Mouse (Mus musculus) C2C12 (cell line): Measurements from ENCODE around the gene Rassf4. TPM values are rescaled to one million over a fixed set of nuclear protein-coding genes. Genes with fewer than 3 reads are reported as not detected.

Source experiments
- H3K27me3 ChIP-seq: one replicate; pipeline ENCODE4 v1.6.1; 2011; ENCODE audit not compliant: control insufficient read depth, insufficient read depth, insufficient read length
- H3K36me3 ChIP-seq: one replicate; pipeline ENCODE4 v1.6.1; 2011; ENCODE audit not compliant: control insufficient read depth, insufficient read depth
- H3K4me3 ChIP-seq: one replicate; pipeline ENCODE4 v1.5.1; 2011; ENCODE audit warnings: mild to moderate bottlenecking, control low read depth; ENCODE audit not compliant: poor library complexity, insufficient read depth, severe bottlenecking
- H3K79me2 ChIP-seq: one replicate; pipeline ENCODE4 v1.6.1; 2011; ENCODE audit not compliant: control insufficient read depth, insufficient read depth
- H3K79me3 ChIP-seq: one replicate; pipeline ENCODE4 v1.6.1; 2011; ENCODE audit warnings: low read depth, control low read depth
- H3ac ChIP-seq: one replicate; pipeline ENCODE3; 2011; ENCODE audit warnings: low read depth; ENCODE audit not compliant: control insufficient read depth, insufficient read length
- CEBPB ChIP-seq: IDR thresholded peaks from one replicate; pipeline ENCODE4 v1.6.1; 2011; ENCODE audit warnings: low read depth, mild to moderate bottlenecking, control low read depth, moderate library complexity
- CTCF ChIP-seq: IDR thresholded peaks from one replicate; pipeline ENCODE4 v1.5.1; 2011; ENCODE audit not compliant: control insufficient read depth, insufficient read depth, insufficient read length
- FOSL1 ChIP-seq: IDR thresholded peaks from one replicate; pipeline ENCODE4 v1.8.0; 2011; ENCODE audit warnings: mild to moderate bottlenecking, low read length; ENCODE audit not compliant: poor library complexity, insufficient read depth, severe bottlenecking
- MAX ChIP-seq: IDR thresholded peaks from one replicate; pipeline ENCODE4 v1.6.1; 2011; ENCODE audit warnings: mild to moderate bottlenecking, control low read depth
- MYOD1 ChIP-seq: IDR thresholded peaks from one replicate; pipeline ENCODE4 v1.6.1; 2011; ENCODE audit warnings: low read depth; ENCODE audit not compliant: control insufficient read depth, insufficient read length
- MYOG ChIP-seq: IDR thresholded peaks from one replicate; pipeline ENCODE4 v1.6.1; 2011; ENCODE audit not compliant: control insufficient read depth, insufficient read length; ENCODE audit errors: extremely low read depth
- USF1 ChIP-seq: IDR thresholded peaks from one replicate; pipeline ENCODE4 v1.6.1; 2011; ENCODE audit warnings: low read depth, mild to moderate bottlenecking, control low read depth, moderate library complexity
- polyA plus RNA-seq: library from polyadenylated mRNA; unstranded; fragments of >200 nt; fragmentation: generic; extraction: Trizol; gene quantifications from one replicate; pipeline ENCODE4 v1.2.1, GENCODE M21; 2012; ENCODE audit warnings: missing spikeins

Rassf4 gene
- polyA plus RNA-seq, 1 experiment = 0.21 TPM

DNA sequence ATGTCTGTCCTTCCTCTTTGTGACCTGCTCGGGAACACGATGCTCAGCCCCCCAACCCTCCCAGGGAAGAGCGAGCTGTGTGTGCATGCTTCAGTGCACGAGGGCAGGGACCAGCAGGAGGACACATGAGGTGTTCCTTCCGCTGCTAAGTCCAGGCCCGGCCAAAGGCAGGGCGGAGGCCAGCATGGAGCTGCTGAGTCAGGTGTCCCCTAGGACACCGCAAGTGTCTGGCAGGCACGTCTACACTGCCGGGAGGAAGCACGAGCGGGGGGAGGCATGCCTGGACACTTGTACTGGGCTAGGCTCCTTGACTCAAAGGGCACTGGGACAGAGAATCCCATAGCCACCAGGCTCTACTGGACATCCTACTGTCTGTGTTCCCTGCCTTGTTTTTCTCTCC, 26.0 kb downstream of the Rassf4 start:
- no peaks in the 10 kb centered on the region for H3K79me3 ChIP-seq
- no peaks in the 10 kb centered on the region for H3K27me3 ChIP-seq
- no peaks in the 10 kb centered on the region for H3K36me3 ChIP-seq
- H3ac ChIP-seq = no peak overlapping the region
- no peaks in the 10 kb centered on the region for H3K79me2 ChIP-seq
- H3K4me3 ChIP-seq = no peak overlapping the region
- TF ChIP-seq MYOD1 = no peak
- no peak for TF ChIP-seq CTCF
- no peak for TF ChIP-seq FOSL1
- no peak for TF ChIP-seq MAX
- TF ChIP-seq MYOG = no peak
- TF ChIP-seq USF1 = no peak
- no peak for TF ChIP-seq CEBPB

DNA sequence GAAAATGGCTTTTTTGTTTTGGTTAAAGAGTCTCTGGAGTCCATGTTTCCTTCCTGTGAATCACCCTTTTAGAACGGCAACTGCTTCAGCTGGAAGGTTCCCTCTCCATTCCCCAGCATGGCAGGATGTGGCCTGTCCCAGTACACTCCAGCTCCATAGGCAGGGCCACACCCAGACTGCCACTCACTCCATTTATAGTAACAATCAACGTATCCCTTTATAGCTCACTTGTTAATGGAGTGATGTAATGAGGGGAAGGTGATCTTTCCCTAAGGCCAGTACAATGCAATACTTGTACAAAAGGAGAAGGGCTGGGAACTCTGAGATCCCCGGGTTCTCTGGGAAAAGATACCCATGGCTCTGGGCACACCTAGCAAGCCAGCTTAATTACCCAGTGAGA, 29.4 kb downstream of the Rassf4 start:
- TF ChIP-seq USF1 (no peak), CEBPB (peak; percentile 63), FOSL1 (no peak), MYOG (no peak), MYOD1 (no peak), CTCF (no peak), MAX (peak; percentile 49)
- H3K79me2 ChIP-seq = no peaks in the 10 kb centered on the region
- no peaks in the 10 kb centered on the region for H3K36me3 ChIP-seq
- H3K27me3 ChIP-seq = no peaks in the 10 kb centered on the region
- H3ac ChIP-seq = no peak overlapping the region
- H3K79me3 ChIP-seq = no peaks in the 10 kb centered on the region
- no peak overlapping the region for H3K4me3 ChIP-seq

DNA sequence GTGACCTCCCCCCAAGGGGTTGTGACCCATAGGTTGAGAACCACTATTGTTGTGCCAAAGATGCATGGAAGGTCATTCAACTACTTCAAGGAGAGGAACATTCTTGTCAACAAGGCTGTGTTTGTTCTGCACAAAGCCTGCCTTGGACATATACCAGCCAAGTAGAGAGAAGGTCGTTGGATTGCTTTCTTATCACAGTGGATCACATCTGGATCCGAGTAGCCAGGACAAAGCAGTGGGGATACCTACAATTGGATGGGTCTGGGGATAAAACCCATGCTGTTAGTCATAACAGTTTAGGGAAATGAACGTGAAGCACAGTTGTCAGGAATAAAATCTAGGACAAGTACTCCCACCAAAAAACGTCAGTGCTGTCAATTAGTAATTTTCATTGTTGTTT, 29.9 kb downstream of the Rassf4 start:
- Histone ChIP-seq H3K79me2 (no peaks in the 10 kb centered on the region), H3K4me3 (no peak overlapping the region), H3K79me3 (no peaks in the 10 kb centered on the region), H3K27me3 (no peaks in the 10 kb centered on the region), H3K36me3 (no peaks in the 10 kb centered on the region), H3ac (no peak overlapping the region)
- no peak for TF ChIP-seq CTCF
- no peak for TF ChIP-seq FOSL1
- TF ChIP-seq CEBPB = no peak
- no peak for TF ChIP-seq MYOG
- TF ChIP-seq MYOD1 = no peak
- no peak for TF ChIP-seq MAX
- TF ChIP-seq USF1 = no peak

DNA sequence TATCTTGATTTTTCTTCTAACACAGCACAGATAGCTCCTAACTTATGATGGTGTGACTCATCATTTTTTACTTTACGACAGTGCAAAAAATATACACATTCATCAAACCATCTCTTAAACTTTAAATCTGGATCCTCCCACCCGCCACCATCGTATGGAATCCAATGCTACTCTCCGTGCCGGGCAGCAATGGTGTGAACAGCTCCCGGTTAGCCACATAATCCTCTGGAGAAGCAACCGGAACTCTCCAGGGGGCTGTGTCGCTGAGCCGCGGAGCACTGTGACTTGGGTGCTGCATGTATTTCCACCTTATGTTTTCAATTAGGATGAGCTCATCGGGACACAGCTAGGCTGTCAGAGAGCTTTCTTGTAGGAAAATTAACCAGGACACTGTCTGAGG, 30.8 kb downstream of the Rassf4 start:
- no peaks in the 10 kb centered on the region for H3K27me3 ChIP-seq
- H3ac ChIP-seq = no peak overlapping the region
- H3K79me3 ChIP-seq = no peaks in the 10 kb centered on the region
- TF ChIP-seq MYOD1 (peak; percentile 20), MAX (no peak)
- H3K4me3 ChIP-seq = no peak overlapping the region
- H3K79me2 ChIP-seq = no peaks in the 10 kb centered on the region
- H3K36me3 ChIP-seq = no peaks in the 10 kb centered on the region

DNA sequence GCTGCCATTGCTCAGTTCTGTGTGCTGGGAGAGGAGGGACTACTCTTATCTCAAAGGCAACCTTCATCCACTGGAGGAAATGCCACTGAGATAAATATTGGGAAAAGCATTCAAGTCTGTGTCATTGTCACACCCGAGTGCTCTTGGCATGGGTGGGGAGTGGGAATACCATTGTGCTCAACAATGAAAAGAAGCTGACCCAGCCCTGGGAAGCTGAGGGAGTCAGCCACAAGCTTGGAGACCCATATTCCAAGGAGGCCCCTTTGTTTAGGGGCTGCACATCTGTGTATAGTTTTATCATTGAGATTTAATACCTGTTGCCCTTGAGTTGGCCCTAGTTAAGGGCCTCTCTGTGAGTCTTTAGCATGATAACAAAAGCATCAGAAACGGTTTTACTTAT, 34.1 kb downstream of the Rassf4 start:
- H3K36me3 ChIP-seq = no peaks in the 10 kb centered on the region
- no peak overlapping the region for H3ac ChIP-seq
- no peaks in the 10 kb centered on the region for H3K79me2 ChIP-seq
- H3K79me3 ChIP-seq = no peaks in the 10 kb centered on the region
- H3K27me3 ChIP-seq = no peaks in the 10 kb centered on the region
- TF ChIP-seq CTCF = no peak
- H3K4me3 ChIP-seq = no peak overlapping the region

DNA sequence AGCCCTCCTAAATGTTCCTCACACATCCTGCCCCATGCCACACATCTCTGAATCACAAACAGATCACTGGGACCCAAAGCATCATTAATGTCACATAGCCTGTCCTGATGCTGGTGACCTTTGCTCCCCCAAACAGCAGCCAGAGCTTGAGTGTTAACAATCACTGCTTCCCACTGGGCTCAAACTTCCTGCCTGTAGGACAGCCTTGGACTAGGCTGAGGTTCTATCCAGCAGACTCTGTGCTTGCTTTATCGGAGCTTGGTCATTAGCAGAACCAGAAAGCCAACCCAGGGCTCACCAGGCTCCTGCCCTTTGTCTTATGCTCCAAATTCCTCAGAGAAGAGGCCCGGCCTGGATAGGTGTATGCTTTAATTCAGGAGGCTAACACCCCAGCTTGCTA, 34.9 kb downstream of the Rassf4 start:
- TF ChIP-seq USF1 (no peak), FOSL1 (no peak), MAX (no peak), MYOD1 (no peak), MYOG (no peak), CTCF (no peak), CEBPB (no peak)
- Histone ChIP-seq H3K27me3 (no peaks in the 10 kb centered on the region), H3K4me3 (no peak overlapping the region), H3K79me3 (no peaks in the 10 kb centered on the region), H3K36me3 (no peaks in the 10 kb centered on the region), H3K79me2 (no peaks in the 10 kb centered on the region), H3ac (no peak overlapping the region)
